Mouse (Mus musculus) forebrain, embryonic 15.5 days (tissue): ENCODE measurements around the gene Alkbh7. TPM values are rescaled to one million over a fixed set of nuclear protein-coding genes. Genes with fewer than 3 reads are reported as not detected.

Experiments
- ATAC-seq: fragments of 200-750 bp; cut with Nextera tagmentation; replicated peaks from 2 replicates; pipeline ENCODE4 v1.8.0; 2017; ENCODE audit warnings: mild to moderate bottlenecking, moderate TSS enrichment, moderate library complexity
- H3K27ac ChIP-seq: fragments of 300-500 bp; sonication (generic); replicated peaks from 2 replicates; pipeline ENCODE4 v1.5.1; 2015; ENCODE audit warnings: mild to moderate bottlenecking, inconsistent platforms
- H3K27me3 ChIP-seq: fragments of 300-500 bp; sonication (generic); 2 replicates; pipeline ENCODE4 v1.6.1; 2015; ENCODE audit warnings: inconsistent platforms
- H3K36me3 ChIP-seq: fragments of 300-500 bp; sonication (generic); 2 replicates; pipeline ENCODE4 v1.6.1; 2015; ENCODE audit warnings: mild to moderate bottlenecking, inconsistent platforms
- H3K4me1 ChIP-seq: fragments of 300-500 bp; sonication (generic); 2 replicates; pipeline ENCODE4 v1.6.1; 2015; ENCODE audit warnings: inconsistent platforms
- H3K4me2 ChIP-seq: fragments of 300-500 bp; sonication (generic); replicated peaks from 2 replicates; pipeline ENCODE4 v1.6.1; 2015; ENCODE audit warnings: mild to moderate bottlenecking, inconsistent platforms
- H3K4me3 ChIP-seq: fragments of 300-500 bp; sonication (generic); 2 replicates; pipeline ENCODE4 v1.5.1; 2015; ENCODE audit warnings: mild to moderate bottlenecking, inconsistent platforms
- H3K9ac ChIP-seq: fragments of 300-500 bp; sonication (generic); replicated peaks from 2 replicates; pipeline ENCODE4 v1.6.1; 2015; ENCODE audit warnings: mild to moderate bottlenecking, inconsistent platforms
- H3K9me3 ChIP-seq: fragments of 300-500 bp; sonication (generic); 2 replicates; pipeline ENCODE4 v1.6.1; 2016; ENCODE audit warnings: inconsistent platforms
- WGBS: fragments of 180-500 bp; shearing (Covaris S2); methylation state at CpG from one replicate; pipeline ENCODE4 v1.1.7; 2015; ENCODE audit warnings: mixed read lengths; 5-methylcytosine and 5-hydroxymethylcytosine counted together
- polyA plus RNA-seq: library from polyadenylated mRNA; unstranded; fragments of >200 nt; fragmentation: Nextera tagmentation; extraction: Ambion mirVana; gene quantifications from 2 replicates; pipeline ENCODE4 v1.2.1, GENCODE M21; 2015

Alkbh7 gene
- polyA plus RNA-seq, 1 experiment from 2014 or later: 46.2 TPM

DNA sequence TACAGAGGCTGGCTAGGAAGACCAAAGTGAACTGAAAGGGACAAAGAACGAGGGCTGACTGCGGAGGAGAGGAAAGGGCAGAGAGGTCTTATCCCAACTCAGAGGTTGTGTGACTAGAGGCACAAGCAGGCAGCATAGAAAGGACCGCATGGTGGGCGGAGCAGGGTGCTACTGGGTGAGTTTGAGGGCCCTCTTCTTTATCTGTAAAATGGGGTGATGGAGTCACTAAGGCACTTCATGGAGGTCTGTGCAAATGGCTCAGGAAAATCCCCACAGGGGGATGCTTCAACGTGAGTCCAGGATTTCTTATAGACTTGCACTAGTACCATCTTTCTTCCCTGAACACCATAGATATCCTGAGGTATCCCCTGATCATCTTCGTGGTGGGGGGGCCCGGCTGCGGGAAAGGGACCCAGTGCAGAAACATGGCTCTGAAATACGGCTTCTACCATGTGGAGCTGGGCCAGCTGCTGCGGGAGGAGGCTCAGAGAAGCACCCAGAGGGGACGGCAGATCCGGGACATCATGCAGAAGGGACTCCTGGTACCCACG lies 15.2 kb downstream of the Alkbh7 start:
- Histone ChIP-seq H3K4me2 (peak overlapping the region; percentile 69), H3K9ac (peak overlapping the region; percentile 63; the same call in 1 of the 2 replicates), H3K4me3 (peak overlapping the region; percentile 79), H3K27me3 (no peaks in the 10 kb centered on the region), H3K36me3 (peaks cover 14% of the 10 kb centered on the region), H3K9me3 (no peaks in the 10 kb centered on the region), H3K27ac (peak overlapping the region; percentile 95), H3K4me1 (peaks cover 20% of the 10 kb centered on the region)
- ATAC-seq: no peak
- 71% methylated on average over 13 of the region's 13 CpGs for WGBS

DNA sequence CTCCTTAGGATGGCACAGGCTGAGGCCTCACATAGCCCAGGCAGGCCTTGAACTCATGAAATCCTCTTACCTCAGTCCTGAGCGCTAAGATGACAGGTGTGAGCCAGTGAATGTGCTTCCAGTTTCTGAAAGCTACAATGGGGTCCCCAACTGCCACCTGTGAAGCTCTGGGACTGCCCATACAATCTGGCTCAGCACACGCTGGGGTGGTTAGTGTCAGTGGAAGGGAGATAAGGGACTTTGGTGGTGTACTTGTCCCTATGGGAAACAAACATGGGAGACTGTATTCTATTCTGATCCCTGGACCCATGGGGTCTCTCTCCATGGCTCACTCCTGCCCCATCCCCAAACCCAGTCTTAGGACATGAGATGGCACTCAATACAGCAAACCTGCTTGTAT lies 22.6 kb downstream of the Alkbh7 start:
- H3K4me2 ChIP-seq: no peak overlapping the region
- WGBS: 81% methylated on average over 2 of the region's 2 CpGs
- no peak overlapping the region for H3K9ac ChIP-seq
- H3K4me1 ChIP-seq: no peaks in the 10 kb centered on the region
- H3K27ac ChIP-seq: no peak overlapping the region
- no peak for ATAC-seq
- no peak overlapping the region for H3K4me3 ChIP-seq
- no peaks in the 10 kb centered on the region for H3K9me3 ChIP-seq
- H3K27me3 ChIP-seq: no peaks in the 10 kb centered on the region
- H3K36me3 ChIP-seq: peaks cover 36% of the 10 kb centered on the region

DNA sequence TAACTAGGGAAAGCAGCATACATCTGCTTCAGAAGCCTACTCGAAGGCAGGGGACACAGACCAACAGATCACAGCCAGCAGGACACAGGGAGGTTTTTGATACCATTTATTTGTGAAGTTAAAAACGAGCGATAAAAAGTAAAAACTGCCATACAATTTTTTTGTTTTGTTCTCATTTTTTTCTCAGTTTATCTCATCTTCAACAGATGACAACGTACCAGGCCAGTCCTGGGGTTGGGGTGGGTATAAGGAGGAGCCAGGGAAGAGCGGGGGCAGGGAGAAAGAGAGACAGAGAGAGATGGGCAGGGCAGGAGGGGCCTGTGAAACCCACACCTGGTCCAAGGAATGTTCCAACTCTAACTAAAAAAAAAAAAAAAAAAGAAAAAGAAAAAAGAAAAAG lies 23.8 kb downstream of the Alkbh7 start:
- H3K4me1 ChIP-seq: no peaks in the 10 kb centered on the region
- no peak overlapping the region for H3K27ac ChIP-seq
- no peaks in the 10 kb centered on the region for H3K27me3 ChIP-seq
- no peak overlapping the region for H3K9ac ChIP-seq
- H3K36me3 ChIP-seq: peaks cover 49% of the 10 kb centered on the region
- H3K9me3 ChIP-seq: no peaks in the 10 kb centered on the region
- H3K4me3 ChIP-seq: no peak overlapping the region
- WGBS: 91% methylated on average over 5 of the region's 5 CpGs
- ATAC-seq: no peak
- no peak overlapping the region for H3K4me2 ChIP-seq

- Histone ChIP-seq H3K4me1 (peaks cover 19% of the 10 kb centered on the region), H3K4me2 (no peak overlapping the region), H3K36me3 (peaks cover 64% of the 10 kb centered on the region), H3K27ac (no peak overlapping the region), H3K4me3 (no peak overlapping the region), H3K9me3 (no peaks in the 10 kb centered on the region), H3K9ac (no peak overlapping the region), H3K27me3 (no peaks in the 10 kb centered on the region)
- WGBS: 91% methylated on average over 4 of the region's 4 CpGs
- ATAC-seq: no peak
Observed at GRCm38 (mm10) chr17:57027471-57027870, 30.3 kb downstream of the Alkbh7 start.

DNA sequence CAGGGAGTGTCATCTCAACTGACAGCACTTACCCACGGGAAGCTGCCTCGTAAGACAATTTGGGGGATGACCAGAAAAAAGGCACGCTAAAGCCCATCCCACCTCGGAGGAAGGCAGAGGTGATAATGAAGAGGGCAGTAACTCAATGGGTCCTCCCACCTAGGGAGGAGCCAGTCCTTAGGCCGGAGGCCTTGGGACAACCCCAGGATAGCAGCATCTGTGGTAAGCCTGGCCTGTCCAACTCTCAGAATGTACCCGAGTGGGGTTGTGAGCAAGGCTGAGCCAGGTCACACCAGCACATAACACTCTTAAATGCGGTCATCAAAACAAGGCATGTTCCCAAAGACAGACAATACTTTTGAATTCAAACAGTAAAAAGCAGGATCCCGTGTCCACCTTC lies 32.6 kb downstream of the Alkbh7 start:
- 59% methylated on average over 8 of the region's 8 CpGs for WGBS
- ATAC-seq: no peak
- no peaks in the 10 kb centered on the region for H3K9me3 ChIP-seq
- H3K4me2 ChIP-seq: peak overlapping the region; percentile 75
- peaks cover 42% of the 10 kb centered on the region for H3K36me3 ChIP-seq
- H3K4me1 ChIP-seq: peaks cover 25% of the 10 kb centered on the region
- H3K27me3 ChIP-seq: no peaks in the 10 kb centered on the region
- H3K9ac ChIP-seq: peak overlapping the region; percentile 99
- H3K4me3 ChIP-seq: peak overlapping the region; percentile 94
- H3K27ac ChIP-seq: no peak overlapping the region

DNA sequence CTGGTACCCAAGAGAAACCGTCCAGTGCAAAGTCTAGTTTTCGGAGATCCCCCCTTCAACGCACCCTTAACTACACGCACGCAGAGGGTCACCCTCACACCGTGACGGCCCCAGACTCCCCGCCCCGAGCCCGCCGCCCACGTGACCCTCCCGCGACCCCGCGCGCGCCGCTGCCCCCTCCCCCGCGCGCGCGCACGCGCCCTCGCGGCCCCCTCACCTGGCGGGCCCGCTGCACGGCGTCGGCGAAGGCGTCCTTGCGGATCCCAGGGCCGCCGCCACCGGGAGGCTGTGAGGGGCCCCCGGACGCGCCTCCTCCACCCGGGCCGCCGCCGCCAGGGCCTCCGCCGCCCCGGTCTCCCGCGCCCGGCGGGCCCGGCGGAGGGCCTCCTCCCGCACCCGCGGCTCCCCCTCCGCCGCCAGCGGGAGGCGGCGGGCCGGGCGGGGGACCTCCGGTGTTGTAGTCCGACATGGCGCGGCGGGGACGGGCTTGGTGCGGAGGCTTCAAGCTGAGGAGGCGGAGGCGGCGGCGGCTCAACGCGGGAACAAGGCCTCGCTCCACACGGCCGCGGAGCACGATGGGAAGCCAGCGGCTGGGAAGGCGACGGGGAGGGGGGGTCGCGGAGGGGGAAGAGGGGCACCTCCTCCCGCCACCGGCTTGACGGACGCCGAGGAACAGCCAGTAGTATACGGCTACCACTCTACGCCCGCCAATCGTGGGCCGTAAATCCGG lies 34.0 kb downstream of the Alkbh7 start, which contains the start of gene Khsrp:
Gene Khsrp (minus strand): TSS at position 592 of the 730 bp plus-strand sequence.
- WGBS: 1% methylated on average over 97 of the region's 99 CpGs
- ATAC-seq: no peak; the same call in 1 of the 2 replicates
- H3K4me1 ChIP-seq: peaks cover 25% of the 10 kb centered on the region
- peak within 1 kb of the TSS; percentile 94 for H3K27ac ChIP-seq
- peak within 1 kb of the TSS; percentile 75 for H3K4me2 ChIP-seq
- H3K27me3 ChIP-seq: no peaks in the 10 kb centered on the region
- H3K36me3 ChIP-seq: peaks cover 28% of the 10 kb centered on the region
- peak within 1 kb of the TSS; percentile 99 for H3K9ac ChIP-seq
- no peaks in the 10 kb centered on the region for H3K9me3 ChIP-seq
- H3K4me3 ChIP-seq: peak within 1 kb of the TSS; percentile 94

DNA sequence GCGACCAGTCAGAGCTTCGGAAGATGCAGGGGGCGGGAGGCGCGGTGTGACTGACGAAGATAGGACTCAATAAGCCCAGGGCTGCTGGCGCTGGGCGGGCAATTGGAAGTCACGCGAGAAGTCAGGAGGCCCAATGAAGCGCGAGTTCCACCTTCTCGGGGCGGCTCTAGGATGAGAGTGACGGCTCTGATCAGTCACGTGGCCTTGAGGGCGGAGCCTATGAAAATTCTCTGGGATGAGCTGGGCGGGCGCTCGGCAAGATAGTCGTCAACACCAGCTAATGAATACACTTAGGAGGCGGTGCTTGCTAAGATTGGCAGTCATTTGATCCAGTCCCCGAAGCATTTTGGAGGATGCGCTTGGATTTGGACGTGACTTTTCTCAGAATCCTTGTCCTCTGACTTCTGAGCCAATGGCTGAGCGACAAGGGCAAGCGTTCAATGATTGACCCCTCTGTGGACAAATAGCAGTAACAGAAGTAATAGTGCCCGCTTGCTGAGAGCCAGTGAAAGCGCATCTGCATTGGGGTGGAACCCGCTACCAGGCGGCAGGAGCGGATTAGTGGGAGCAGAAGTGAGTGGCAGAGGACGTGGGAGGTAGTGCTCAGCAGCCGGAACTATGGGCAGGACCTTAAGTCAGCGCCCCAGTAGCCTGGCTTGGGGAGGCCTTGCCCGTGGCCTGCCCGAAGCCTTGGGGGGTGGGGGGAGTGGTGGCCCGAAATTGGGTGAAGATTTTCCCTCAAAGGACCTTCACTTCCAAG lies 34.7 kb downstream of the Alkbh7 start:
- peaks cover 25% of the 10 kb centered on the region for H3K4me1 ChIP-seq
- peak overlapping the region; percentile 94 for H3K4me3 ChIP-seq
- H3K36me3 ChIP-seq: peaks cover 21% of the 10 kb centered on the region
- no peaks in the 10 kb centered on the region for H3K9me3 ChIP-seq
- peak; percentile 96 for ATAC-seq
- H3K4me2 ChIP-seq: peak overlapping the region; percentile 62
- peak overlapping the region; percentile 49 for H3K9ac ChIP-seq
- H3K27me3 ChIP-seq: no peaks in the 10 kb centered on the region
- under 1% methylated on average over 38 of the region's 38 CpGs for WGBS
- H3K27ac ChIP-seq: peak overlapping the region; percentile 88

DNA sequence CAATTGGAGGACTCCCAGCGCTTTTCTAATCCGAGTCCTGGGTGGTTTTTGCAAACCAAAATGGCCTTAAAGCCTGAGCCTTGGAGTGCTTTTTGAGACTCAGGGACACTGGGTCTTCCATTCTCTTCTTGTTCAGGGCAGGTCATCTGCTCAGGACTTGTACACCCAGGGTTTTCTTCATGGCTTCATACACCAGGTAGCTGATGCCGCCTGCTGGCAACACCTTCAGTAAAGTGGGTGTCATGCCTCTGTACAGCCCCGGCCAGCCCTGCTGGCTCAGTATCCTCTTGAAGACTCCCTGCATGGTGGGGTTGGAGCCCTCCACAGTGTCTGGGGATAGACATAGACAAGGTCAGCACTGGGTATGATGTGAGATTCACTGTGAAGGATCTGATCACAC lies 35.7 kb downstream of the Alkbh7 start:
- H3K36me3 ChIP-seq: peaks cover 11% of the 10 kb centered on the region; the same call in 1 of the 2 replicates
- no peaks in the 10 kb centered on the region for H3K27me3 ChIP-seq
- WGBS: 79% methylated on average over 4 of the region's 4 CpGs
- peak overlapping the region; percentile 88; the same call in 1 of the 2 replicates for H3K27ac ChIP-seq
- H3K4me1 ChIP-seq: peaks cover 25% of the 10 kb centered on the region
- peak overlapping the region; percentile 62; the same call in 1 of the 2 replicates for H3K4me2 ChIP-seq
- H3K9ac ChIP-seq: no peak overlapping the region
- no peak for ATAC-seq
- no peaks in the 10 kb centered on the region for H3K9me3 ChIP-seq
- H3K4me3 ChIP-seq: no peak overlapping the region; the same call in 1 of the 2 replicates

- H3K9ac ChIP-seq: no peak overlapping the region
- ATAC-seq: no peak
Observed at GRCm38 (mm10) chr17:57038978-57039377, 41.8 kb downstream of the Alkbh7 start.

GRCm38 (mm10) chr17:57041554-57041953 lies 44.4 kb downstream of the Alkbh7 start, which contains the start of gene Slc25a41:
Gene Slc25a41, minus strand, starts transcription at chr17:57041654.
- 79% methylated on average over 8 of the region's 8 CpGs for WGBS
- ATAC-seq: no peak
- Histone ChIP-seq H3K4me2 (no peak within 1 kb of the TSS), H3K4me3 (no peak within 1 kb of the TSS), H3K9ac (no peak within 1 kb of the TSS), H3K27ac (no peak within 1 kb of the TSS), H3K27me3 (peaks cover 5% of the 10 kb centered on the region; the same call in 1 of the 2 replicates), H3K4me1 (no peaks in the 10 kb centered on the region; the same call in 1 of the 2 replicates), H3K9me3 (no peaks in the 10 kb centered on the region), H3K36me3 (peaks cover 9% of the 10 kb centered on the region; the same call in 1 of the 2 replicates)

More at GRCm38 (mm10) chr17:57038978-57039377, 41.8 kb downstream of the Alkbh7 start:
- Histone ChIP-seq H3K36me3 (no peaks in the 10 kb centered on the region), H3K4me3 (no peak overlapping the region), H3K27me3 (peaks cover 5% of the 10 kb centered on the region; the same call in 1 of the 2 replicates), H3K9me3 (no peaks in the 10 kb centered on the region), H3K27ac (no peak overlapping the region), H3K4me1 (no peaks in the 10 kb centered on the region; the same call in 1 of the 2 replicates), H3K4me2 (no peak overlapping the region)
- WGBS: 45% methylated on average over 8 of the region's 8 CpGs

DNA sequence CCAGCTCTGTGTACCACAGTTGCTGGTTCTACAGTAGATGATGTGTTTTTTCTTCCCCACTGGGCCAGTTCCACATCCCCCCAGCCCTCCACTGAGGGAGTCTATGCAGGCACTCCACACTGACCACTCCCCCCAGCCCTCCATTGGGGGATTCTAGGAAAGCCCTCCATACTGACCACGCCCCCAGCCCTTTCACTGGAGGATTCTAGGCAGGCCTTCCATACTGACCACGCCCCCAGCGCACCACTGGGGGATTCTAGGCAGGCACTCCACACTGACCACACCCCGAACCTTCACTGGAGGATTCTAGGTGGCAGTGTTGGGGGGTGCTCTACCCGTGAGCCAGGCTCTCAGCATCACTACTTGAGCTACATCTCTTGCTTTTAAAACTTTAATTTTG lies 50.3 kb downstream of the Alkbh7 start:
- H3K9me3 ChIP-seq: no peaks in the 10 kb centered on the region

DNA sequence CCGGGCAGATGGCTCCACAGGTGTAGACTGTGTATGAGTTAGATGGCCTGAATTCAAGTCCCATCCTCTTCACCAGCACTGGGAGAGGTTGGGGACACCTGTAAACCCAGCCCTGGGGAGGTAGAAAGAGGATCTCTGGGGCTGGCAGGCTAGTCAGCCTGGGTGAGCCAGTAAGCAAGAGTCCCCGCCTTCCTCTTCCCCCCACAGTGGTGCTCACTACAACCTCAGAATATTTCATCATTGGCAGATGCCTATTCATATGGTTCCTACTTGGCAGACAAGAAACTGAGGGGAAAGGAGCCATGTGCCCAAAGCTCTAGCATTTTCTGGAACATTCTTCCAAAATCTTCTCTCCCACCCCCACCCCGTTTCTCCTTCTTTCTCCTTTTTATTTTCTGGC lies 51.7 kb downstream of the Alkbh7 start:
- no peak for ATAC-seq
- Histone ChIP-seq H3K4me3 (no peak overlapping the region), H3K27me3 (no peaks in the 10 kb centered on the region), H3K36me3 (peaks cover 50% of the 10 kb centered on the region), H3K4me2 (no peak overlapping the region), H3K4me1 (no peaks in the 10 kb centered on the region), H3K9ac (no peak overlapping the region), H3K9me3 (no peaks in the 10 kb centered on the region), H3K27ac (no peak overlapping the region)
- WGBS: 92% methylated on average over 3 of the region's 3 CpGs

More for the DNA sequence above, 50.3 kb downstream of the Alkbh7 start:
- no peak; the same call in 1 of the 2 replicates for ATAC-seq
- Histone ChIP-seq H3K4me1 (no peaks in the 10 kb centered on the region; the same call in 1 of the 2 replicates), H3K9ac (no peak overlapping the region), H3K4me3 (no peak overlapping the region), H3K4me2 (no peak overlapping the region), H3K36me3 (peaks cover 36% of the 10 kb centered on the region), H3K27ac (no peak overlapping the region), H3K27me3 (no peaks in the 10 kb centered on the region)
- 44% methylated on average over 5 of the region's 5 CpGs for WGBS
